Mouse (Mus musculus) layer of hippocampus, postnatal 36 days (tissue): ENCODE data around the gene Fam171b. TPM values are rescaled to one million over a fixed set of nuclear protein-coding genes. Genes with fewer than 3 reads are reported as not detected.

Source experiments
- DNase-seq, 2 experiments: peaks; one replicate each; pipeline ENCODE4 v3.0.0; 2022
- total RNA-seq, 2 experiments: library from RNA; stranded (reverse); gene quantifications; 2 replicates each; pipeline ENCODE4 v1.2.3; 2021

Fam171b gene
- total RNA-seq, 2 experiments from 2014 or later = 191 to 210 TPM

DNA sequence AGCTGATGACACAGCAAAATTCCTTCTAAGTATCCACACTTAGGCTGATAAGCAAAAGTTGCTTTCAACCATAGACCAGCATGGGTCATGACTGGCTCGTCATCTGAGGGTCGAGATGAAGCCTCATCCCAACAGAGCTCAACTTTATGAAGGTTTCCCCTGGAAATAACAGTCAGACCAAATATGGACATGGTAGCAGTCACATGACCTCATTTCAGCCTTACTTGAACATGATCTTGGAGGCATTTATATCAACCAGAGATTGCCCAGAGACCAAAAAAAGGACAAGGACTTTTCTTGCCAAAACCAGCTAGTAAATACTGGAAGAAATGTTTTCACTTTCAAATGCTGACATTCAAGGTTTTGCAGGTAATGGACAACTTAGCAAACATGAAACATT is 81.3 kb downstream of the Fam171b start:
- no peak for DNase-seq

DNA sequence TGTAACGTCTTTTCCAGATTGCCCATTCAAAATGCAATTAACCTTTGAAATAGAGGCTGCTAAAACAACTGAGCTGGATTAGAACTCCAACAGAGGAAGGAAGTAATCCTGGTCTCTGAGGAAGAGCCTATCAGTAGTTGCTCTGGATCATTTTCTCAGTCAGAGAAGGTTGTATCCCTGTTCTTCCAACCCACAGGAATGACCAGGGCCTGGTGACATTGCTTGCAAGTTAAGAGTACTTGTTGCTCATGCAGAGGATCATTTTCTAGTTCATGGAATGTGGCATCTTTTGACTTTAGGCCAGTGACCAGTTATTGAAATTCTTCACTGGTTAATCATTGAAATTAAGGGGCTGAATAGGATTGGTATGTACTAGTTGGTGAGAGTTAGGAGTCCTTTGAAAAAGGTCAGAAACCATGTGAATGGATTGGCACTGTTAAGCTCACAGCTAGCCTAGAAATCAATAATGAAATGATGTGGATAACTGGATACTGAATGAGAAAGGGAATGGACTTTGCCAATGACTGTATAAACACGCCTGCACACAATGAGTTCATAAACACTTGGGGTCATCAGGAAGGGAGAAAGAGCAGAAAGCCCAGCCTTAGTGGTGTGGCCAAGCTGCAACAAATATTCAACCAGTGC is 89.6 kb downstream of the Fam171b start:
- DNase-seq = no peak

DNA sequence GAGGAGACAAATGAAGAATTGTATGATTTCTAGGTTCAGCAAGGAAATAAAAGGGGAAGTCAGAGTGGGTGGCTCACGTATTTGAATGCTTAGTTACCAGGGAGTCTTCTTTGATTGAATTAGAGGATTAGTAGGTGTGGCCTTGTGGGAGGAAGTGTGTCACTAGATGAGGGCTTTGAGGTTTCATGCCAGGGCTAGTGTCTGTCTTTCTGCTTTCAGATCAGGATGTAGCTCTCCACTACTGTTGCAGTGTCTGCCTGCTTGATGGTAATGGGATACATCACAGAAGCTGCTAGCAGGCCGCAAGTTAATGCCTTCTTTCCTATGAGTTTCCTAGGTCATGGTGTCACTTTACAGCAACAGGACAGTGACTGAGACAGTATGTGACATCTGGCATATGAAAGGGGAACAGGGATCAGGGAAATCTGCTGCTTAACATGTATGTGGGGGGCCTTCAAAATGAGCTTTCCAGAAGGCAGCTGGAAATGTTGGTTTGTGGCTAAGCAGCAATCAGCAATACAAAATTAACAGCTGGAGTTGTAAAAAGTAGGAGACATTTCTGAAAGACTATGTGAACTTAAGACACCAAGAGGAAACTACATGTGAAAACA is 117.1 kb downstream of the Fam171b start:
- DNase-seq = no peak

Other genes with a start within 250 kb of the Fam171b start
- gene Zc3h15, start 168.2 kb upstream of the Fam171b start, total RNA-seq = 100 to 1,000 TPM; 134 to 141 TPM
- 10 to 100 TPM; 58.6 to 60.5 TPM for gene Itgav, start 88.2 kb upstream of the Fam171b start, total RNA-seq
- under 1 TPM in 1 of 2 experiments, not detected in 1; 0.27 TPM for gene Zswim2, start 128.6 kb downstream of the Fam171b start, total RNA-seq
- gene Gm13698, start 143.1 kb downstream of the Fam171b start, total RNA-seq = 1 to 10 TPM; 1.7 TPM
- 1 to 10 TPM; 1.7 TPM for gene Gm13693, start 148.9 kb downstream of the Fam171b start, total RNA-seq
- 1 to 10 TPM in 1 of 2 experiments, not detected in 1; 1.7 TPM for gene Gm13695, start 154.7 kb downstream of the Fam171b start, total RNA-seq
- gene Gm13696, start 160.5 kb downstream of the Fam171b start, total RNA-seq = 1 to 10 TPM; 1.7 TPM
- 1 to 10 TPM; 1.7 TPM for gene Gm13694, start 166.3 kb downstream of the Fam171b start, total RNA-seq
- gene Gm13697, start 172.1 kb downstream of the Fam171b start, total RNA-seq = 1 to 10 TPM; 1.7 TPM
- gene Gm13691, start 177.9 kb downstream of the Fam171b start, total RNA-seq = 1 to 10 TPM; 1.7 TPM